Mouse (Mus musculus): ENCODE results near the gene H2al2a. TPM values are rescaled to one million over a fixed set of nuclear protein-coding genes. Genes with fewer than 3 reads are reported as not detected.
"Not testable (repeated sequence)": the region's sequence is repeated elsewhere in the genome, so short reads cannot be mapped to it uniquely, and the experiment has no call there.

H2al2a gene
- total RNA-seq, 2 experiments from 2014 or later: not detected

- DNase-seq: peak; percentile 94 to 96
These were observed 31.6 kb upstream of the H2al2a start for GRCm38 (mm10) chr2:18028140-18029021.

- peak; percentile 95 to 96 for DNase-seq
These were observed 30.8 kb upstream of the H2al2a start for GRCm38 (mm10) chr2:18027448-18028139.

GRCm38 (mm10) chr2:18026116-18026947, 29.6 kb upstream of the H2al2a start:
- DNase-seq: peak; percentile 70 to 81

GRCm38 (mm10) chr2:18025781-18026115, 29.0 kb upstream of the H2al2a start:
- DNase-seq: no peak

- DNase-seq: no peak
These were observed 28.4 kb upstream of the H2al2a start for GRCm38 (mm10) chr2:18025116-18025515.

GRCm38 (mm10) chr2:18022886-18023285, 26.1 kb upstream of the H2al2a start:
- no peak for DNase-seq

GRCm38 (mm10) chr2:18019122-18019521, 22.4 kb upstream of the H2al2a start:
- no peak for DNase-seq

- no peak for DNase-seq
These were observed 20.6 kb upstream of the H2al2a start for GRCm38 (mm10) chr2:18017321-18017720.

- no peak for DNase-seq
These were observed 19.9 kb upstream of the H2al2a start for GRCm38 (mm10) chr2:18016639-18017038.

GRCm38 (mm10) chr2:18015581-18015980, 18.8 kb upstream of the H2al2a start:
- DNase-seq: no peak

GRCm38 (mm10) chr2:18012866-18013265, 16.1 kb upstream of the H2al2a start:
- DNase-seq: no peak

- no peak for DNase-seq
These were observed 14.5 kb upstream of the H2al2a start for GRCm38 (mm10) chr2:18011226-18011625.

- DNase-seq: no peak
These were observed 8.4 kb upstream of the H2al2a start for GRCm38 (mm10) chr2:18005137-18005536.

GRCm38 (mm10) chr2:18004286-18004685, 7.5 kb upstream of the H2al2a start:
- DNase-seq: no peak

GRCm38 (mm10) chr2:18002306-18002705, 5.5 kb upstream of the H2al2a start:
- DNase-seq: no peak

GRCm38 (mm10) chr2:17989562-17989961, 7.2 kb downstream of the H2al2a start:
- DNase-seq: no peak

GRCm38 (mm10) chr2:17989115-17989514, 7.6 kb downstream of the H2al2a start:
- no peak for DNase-seq

GRCm38 (mm10) chr2:17986694-17987093, 10.1 kb downstream of the H2al2a start:
- DNase-seq: no peak

- no peak for DNase-seq
These were observed 12.0 kb downstream of the H2al2a start for GRCm38 (mm10) chr2:17984774-17985173.

GRCm38 (mm10) chr2:17982747-17983146, 14.0 kb downstream of the H2al2a start:
- no peak for DNase-seq

- DNase-seq: no peak
These were observed 18.1 kb downstream of the H2al2a start for GRCm38 (mm10) chr2:17978706-17979105.

- not testable (repeated sequence) for DNase-seq
These were observed 18.5 kb downstream of the H2al2a start for GRCm38 (mm10) chr2:17978251-17978650.

GRCm38 (mm10) chr2:17977645-17978044, 19.1 kb downstream of the H2al2a start:
- not testable (repeated sequence) for DNase-seq
